10 mouse cellular contexts compared by ENCODE assay signal in genomic region chr2:173171956-173172355, GRCm38 (mm10). TPM values are rescaled to one million over a fixed set of nuclear protein-coding genes. Genes with fewer than 3 reads are reported as not detected.
A peak's percentile ranks its signal among the peaks of the same experiment; 100 is the strongest.
DNase-seq lines count a peak whose midpoint lies in the region; ATAC-seq and TF ChIP-seq lines count a peak whose summit lies in the region.
"Had no signal": no experiment of that assay in that cellular context is flagged by ENCODE, and none has a peak within 500 bp of the region (broad histone marks: within the 10 kb centered on the region; RNA-seq: fewer than 3 reads in every experiment).

No protein-coding gene starts in this region.

- peak; percentile 4; the same call in 1 of the 2 replicates for ATAC-seq in neural tube, embryonic 11.5 days (ENCODE audit: insufficient read depth, low FRiP score, low TSS enrichment)
- ATAC-seq in liver, embryonic 12.5 days: no peak
- no peak for ATAC-seq in stomach, postnatal 0 days (ENCODE audit: low FRiP score, low TSS enrichment)

- H3K4me1 ChIP-seq in neural tube, embryonic 11.5 days (ENCODE audit: control insufficient read depth, insufficient read depth, low read length): peaks cover 40% of the 10 kb centered on the region
- H3K4me1 ChIP-seq in liver, embryonic 12.5 days: peaks cover 31% of the 10 kb centered on the region
- peaks cover 16% of the 10 kb centered on the region; the same call in 1 of the 2 replicates for H3K4me1 ChIP-seq in stomach, postnatal 0 days (replicated peaks; ENCODE audit: control insufficient read depth, insufficient read depth)

- TF ChIP-seq EP300 in stomach, postnatal 0 days (optimal IDR thresholded peaks at IDR 0.05): no peak

- no peak for TF ChIP-seq CTCF in stomach, postnatal 0 days (IDR thresholded peaks at IDR 0.05; ENCODE audit: low read depth)

- no peak overlapping the region for H3K9ac ChIP-seq in neural tube, embryonic 11.5 days (ENCODE audit: low read length)
- no peak overlapping the region for H3K9ac ChIP-seq in liver, embryonic 12.5 days
- H3K9ac ChIP-seq in stomach, postnatal 0 days (ENCODE audit: low read length): 0 out of 2 replicates have a peak overlapping the region, but pooled peaks have one; percentile 38

- WGBS in neural tube, embryonic 11.5 days: 48% methylated on average over 5 of the region's 5 CpGs
- 56% methylated on average over 5 of the region's 5 CpGs for WGBS in liver, embryonic 12.5 days (ENCODE audit: insufficient replicate concordance)
- 42% methylated on average over 5 of the region's 5 CpGs for WGBS in stomach, postnatal 0 days

- H3K4me3 ChIP-seq in neural tube, embryonic 11.5 days (ENCODE audit: low read depth, low read length): no peak overlapping the region
- H3K4me3 ChIP-seq in liver, embryonic 12.5 days: no peak overlapping the region
- H3K4me3 ChIP-seq in stomach, postnatal 0 days (ENCODE audit: low read depth, low read length): no peak overlapping the region
- H3K4me3 ChIP-seq: heart, adult 2 months had no signal

- H3K4me2 ChIP-seq in neural tube, embryonic 11.5 days (ENCODE audit: low read depth): no peak overlapping the region
- H3K4me2 ChIP-seq in liver, embryonic 12.5 days: peak overlapping the region; percentile 41
- H3K4me2 ChIP-seq in stomach, postnatal 0 days (replicated peaks; ENCODE audit: low read depth): peak overlapping the region; percentile 38

- peak; percentile 18 for DNase-seq in adrenal gland, postnatal 10 days
- no peak for DNase-seq in adrenal gland, postnatal 14 days
- no peak for DNase-seq in neural tube, embryonic 11.5 days (ENCODE audit: low spot score)
- DNase-seq in neural tube, embryonic 10.5 days (ENCODE audit: extremely low spot score, low spot score): no peak
- DNase-seq in stomach, postnatal 0 days (ENCODE audit: low spot score): peak; percentile 14
- DNase-seq in thymus, postnatal 25 days: no peak
- DNase-seq in right cerebral cortex, adult 18-20 months: no peak
- DNase-seq: cerebellum, adult 11 months had no signal

- no peaks in the 10 kb centered on the region for H3K9me3 ChIP-seq in neural tube, embryonic 11.5 days (ENCODE audit: control insufficient read depth, low read length)
- H3K9me3 ChIP-seq in liver, embryonic 12.5 days (replicated peaks): peaks cover 6% of the 10 kb centered on the region; the same call in 1 of the 2 replicates
- H3K9me3 ChIP-seq in stomach, postnatal 0 days (ENCODE audit: control insufficient read depth, low read length): no peaks in the 10 kb centered on the region

- no peaks in the 10 kb centered on the region for H3K36me3 ChIP-seq in neural tube, embryonic 11.5 days (ENCODE audit: control insufficient read depth, insufficient read depth, low read length)
- no peaks in the 10 kb centered on the region for H3K36me3 ChIP-seq in liver, embryonic 12.5 days
- no peaks in the 10 kb centered on the region for H3K36me3 ChIP-seq in stomach, postnatal 0 days (ENCODE audit: control insufficient read depth, insufficient read depth, low read length)

- H3K27me3 ChIP-seq in neural tube, embryonic 11.5 days (ENCODE audit: control insufficient read depth, insufficient read depth, low read length): no peaks in the 10 kb centered on the region
- peaks cover 54% of the 10 kb centered on the region for H3K27me3 ChIP-seq in liver, embryonic 12.5 days (replicated peaks)
- H3K27me3 ChIP-seq in stomach, postnatal 0 days (ENCODE audit: control insufficient read depth, insufficient read depth, low read length): no peaks in the 10 kb centered on the region

- peak overlapping the region; percentile 92 for H3K27ac ChIP-seq in neural tube, embryonic 11.5 days (ENCODE audit: low read depth, low read length)
- H3K27ac ChIP-seq in liver, embryonic 12.5 days: no peak overlapping the region
- H3K27ac ChIP-seq in stomach, postnatal 0 days (replicated peaks): peak overlapping the region; percentile 90; the same call in 1 of the 2 replicates
- H3K27ac ChIP-seq: heart, adult 2 months had no signal

RNA-seq across cellular contexts. Expression of gene Pck1, which starts 19.1 kb away (rescaled TPM):
- total RNA-seq in adrenal gland, postnatal 10 days (2021): 1,000 to 10,000 TPM in 1 of 2 experiments, 100 to 1,000 TPM in 1; 954 to 1,859 TPM
- 1,355 and 1,486 TPM in 2 replicates for total RNA-seq in adrenal gland, postnatal 14 days (2021)
- polyA plus RNA-seq in neural tube, embryonic 11.5 days (2014; fragmentation: Nextera tagmentation; extraction: Ambion mirVana): not detected in 2 replicates
- polyA plus RNA-seq in liver, embryonic 12.5 days (2016; fragmentation: Nextera tagmentation; extraction: Ambion mirVana): 0.07 and 0.20 TPM in 2 replicates
- 0.59 and 0.70 TPM in 2 replicates for polyA plus RNA-seq in stomach, postnatal 0 days (2015; fragmentation: Nextera tagmentation; extraction: Ambion mirVana)

RNA-seq across cellular contexts. Expression of gene Zbp1, which starts 46.8 kb away (rescaled TPM):
- total RNA-seq in adrenal gland, postnatal 10 days (2021): 1 to 10 TPM in 1 of 2 experiments, under 1 TPM in 1; 0.90 to 2.3 TPM
- total RNA-seq in adrenal gland, postnatal 14 days (2021): 2.6 and 4.3 TPM in 2 replicates
- polyA plus RNA-seq in neural tube, embryonic 11.5 days (2014; fragmentation: Nextera tagmentation; extraction: Ambion mirVana): not detected in 2 replicates
- 0.21 and 0.36 TPM in 2 replicates for polyA plus RNA-seq in liver, embryonic 12.5 days (2016; fragmentation: Nextera tagmentation; extraction: Ambion mirVana)
- polyA plus RNA-seq in stomach, postnatal 0 days (2015; fragmentation: Nextera tagmentation; extraction: Ambion mirVana): 4.6 and 5.0 TPM in 2 replicates

RNA-seq across cellular contexts. Expression of gene Ctcfl, which starts 52.6 kb away (rescaled TPM):
- total RNA-seq in adrenal gland, postnatal 10 days (2021): under 1 TPM; 0.24 to 0.33 TPM
- total RNA-seq in adrenal gland, postnatal 14 days (2021): 0.15 TPM in 2 replicates
- polyA plus RNA-seq in neural tube, embryonic 11.5 days (2014; fragmentation: Nextera tagmentation; extraction: Ambion mirVana): 0.09 TPM in 1 of 2 replicates, not detected in the other
- polyA plus RNA-seq in liver, embryonic 12.5 days (2016; fragmentation: Nextera tagmentation; extraction: Ambion mirVana): 0.04 and 0.06 TPM in 2 replicates
- polyA plus RNA-seq in stomach, postnatal 0 days (2015; fragmentation: Nextera tagmentation; extraction: Ambion mirVana): 0.07 TPM in 1 of 2 replicates, not detected in the other
- polyA plus RNA-seq: heart, adult 2 months had no signal

Comparison
In these comparisons a context has a peak if more than half of its experiments do, and no peak if none do; other contexts are left out.
1. DNase-seq: peak in adrenal gland, postnatal 10 days (single experiment) and stomach, postnatal 0 days (single experiment); none in adrenal gland, postnatal 14 days (single experiment), neural tube, embryonic 11.5 days (single experiment), neural tube, embryonic 10.5 days (single experiment), thymus, postnatal 25 days (single experiment) and right cerebral cortex, adult 18-20 months (single experiment).